26 mouse cellular contexts compared by ENCODE assay signal in the genomic region with DNA sequence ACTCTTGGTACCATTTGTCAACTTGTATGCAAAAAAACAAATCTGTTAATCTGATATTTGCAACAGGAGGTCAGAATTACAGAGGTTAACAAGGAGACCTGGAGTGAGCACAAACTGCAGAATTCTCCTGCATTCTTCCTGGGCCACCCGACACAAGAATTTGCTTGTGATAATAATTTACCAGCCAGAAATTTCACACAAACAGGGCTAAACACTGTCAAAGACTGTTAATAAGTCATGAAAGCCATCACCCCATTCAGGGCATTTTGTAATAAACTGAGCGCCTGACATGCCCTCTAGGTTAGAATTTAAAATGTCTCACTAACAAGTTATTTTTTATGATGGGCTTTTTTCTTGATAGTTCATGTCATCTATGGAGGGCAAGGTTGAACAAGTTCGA. TPM values are rescaled to one million over a fixed set of nuclear protein-coding genes. Genes with fewer than 3 reads are reported as not detected.
DNase-seq lines count a peak whose midpoint lies in the region; ATAC-seq lines count a peak whose summit lies in the region.
"Had no signal": no experiment of that assay in that cellular context is flagged by ENCODE, and none has a peak within 500 bp of the region (broad histone marks: within the 10 kb centered on the region; RNA-seq: fewer than 3 reads in every experiment).

No protein-coding gene starts in this region.

- peaks cover 17% of the 10 kb centered on the region for H3K36me3 ChIP-seq in kidney, embryonic 15.5 days

- no peak overlapping the region for H3K4me3 ChIP-seq in kidney, embryonic 15.5 days (replicated peaks)
- H3K4me3 ChIP-seq: forebrain, embryonic 10.5 days; forebrain, embryonic 13.5 days; gastrocnemius, adult 2 months; hindbrain, embryonic 10.5 days; hindbrain, embryonic 13.5 days had no signal

- H3K4me2 ChIP-seq in kidney, embryonic 15.5 days: no peak overlapping the region
- H3K4me2 ChIP-seq: forebrain, embryonic 13.5 days; heart, embryonic 11.5 days; hindbrain, embryonic 13.5 days had no signal

- H3K9me3 ChIP-seq in kidney, embryonic 15.5 days (replicated peaks): peaks cover 8% of the 10 kb centered on the region; the same call in 1 of the 2 replicates
- H3K9me3 ChIP-seq: G1E had no signal

- no peak for ATAC-seq in kidney, embryonic 15.5 days (replicated peaks; ENCODE audit: low FRiP score)
- ATAC-seq: forebrain, embryonic 13.5 days; forebrain, embryonic 16.5 days; hindbrain, embryonic 16.5 days had no signal

- no peak overlapping the region for H3K9ac ChIP-seq in kidney, embryonic 15.5 days
- H3K9ac ChIP-seq: forebrain, embryonic 13.5 days; hindbrain, embryonic 13.5 days had no signal

- DNase-seq in kidney, adult 18-20 months: peak; percentile 31
- DNase-seq in kidney, adult 9 months: peak; percentile 93
- DNase-seq in kidney, postnatal 10 days: no peak
- peak; percentile 43 to 61 for DNase-seq in kidney, postnatal 25 days
- no peak for DNase-seq in urinary bladder, postnatal 25 days (ENCODE audit: low spot score)
- DNase-seq in cerebellum, adult 11 months: no peak
- DNase-seq: adrenal gland, adult 2 months; adrenal gland, postnatal 14 days; B cell, adult 2 months; cerebellum, adult 18-20 months; cerebellum, adult 9-10 months; cerebellum, postnatal 14 days; gastrocnemius, adult 2 months; gastrocnemius, postnatal 14 days; heart, adult 11 months; heart, postnatal 36 days had no signal

- H3K4me1 ChIP-seq in kidney, embryonic 15.5 days: no peaks in the 10 kb centered on the region
- H3K4me1 ChIP-seq: forebrain, embryonic 10.5 days; forebrain, embryonic 13.5 days; hindbrain, embryonic 10.5 days; hindbrain, embryonic 13.5 days had no signal

- no peaks in the 10 kb centered on the region for H3K27me3 ChIP-seq in kidney, embryonic 15.5 days
- H3K27me3 ChIP-seq: CH12.LX; forebrain, embryonic 13.5 days; hindbrain, embryonic 13.5 days had no signal

- H3K27ac ChIP-seq in kidney, embryonic 15.5 days: no peak overlapping the region
- H3K27ac ChIP-seq: forebrain, embryonic 10.5 days; forebrain, embryonic 13.5 days; gastrocnemius, adult 2 months; hindbrain, embryonic 10.5 days; hindbrain, embryonic 13.5 days had no signal

- WGBS in kidney, embryonic 15.5 days: 86% methylated on average over 3 of the region's 3 CpGs

RNA-seq across cellular contexts. Expression of a gene that starts 12.1 kb away (rescaled TPM):
- 16.3 and 16.6 TPM in 2 replicates for polyA plus RNA-seq in kidney, embryonic 15.5 days (2015; fragmentation: Nextera tagmentation; extraction: Ambion mirVana)

RNA-seq across cellular contexts. Expression of a gene that starts 51.6 kb away (rescaled TPM):
- polyA plus RNA-seq in kidney, embryonic 15.5 days (2015; fragmentation: Nextera tagmentation; extraction: Ambion mirVana): 5.3 and 6.6 TPM in 2 replicates

Comparison
In these comparisons a context has a peak if more than half of its experiments do, and no peak if none do; other contexts are left out.
1. DNase-seq: peak in kidney, adult 18-20 months (single experiment), kidney, adult 9 months (single experiment) and kidney, postnatal 25 days (2 of 2); none in kidney, postnatal 10 days (single experiment), urinary bladder, postnatal 25 days (single experiment) and cerebellum, adult 11 months (single experiment).